Mouse (Mus musculus) lung, embryonic 14.5 days (tissue): ENCODE measurements at regions not wholly inside any gene's neighbourhood (a gene's known extent, or its start where the extent isn't known, plus 50 kb on each side); places are given as distances from the start of the nearest gene placed in this dataset.
A peak's percentile ranks its signal among the peaks of the same experiment; 100 is the strongest.

ENCODE experiments used
- ATAC-seq: fragments of 200-750 bp; cut with Nextera tagmentation; 2 replicates; pipeline ENCODE4 v1.8.0; 2017; ENCODE audit warnings: mild to moderate bottlenecking, moderate TSS enrichment, moderate library complexity; ENCODE audit not compliant: insufficient read depth
- DNase-seq: peaks from one replicate; pipeline ENCODE4 v3.0.0-alpha.2; 2015
- H3K27ac ChIP-seq: fragments of 300-500 bp; sonication (generic); 2 replicates; pipeline ENCODE4 v1.5.1; 2014; ENCODE audit warnings: low read depth, mild to moderate bottlenecking, moderate library complexity
- H3K27me3 ChIP-seq: fragments of 300-500 bp; sonication (generic); 2 replicates; pipeline ENCODE4 v1.6.1; 2014; ENCODE audit warnings: low read length, control low read depth; ENCODE audit not compliant: insufficient read depth
- H3K36me3 ChIP-seq: fragments of 300-500 bp; sonication (generic); 2 replicates; pipeline ENCODE4 v1.6.1; 2014; ENCODE audit warnings: control low read depth; ENCODE audit not compliant: insufficient read depth
- H3K4me1 ChIP-seq: fragments of 300-500 bp; sonication (generic); 2 replicates; pipeline ENCODE4 v1.6.1; 2014; ENCODE audit warnings: antibody characterized with exemption, control low read depth; ENCODE audit not compliant: insufficient read depth
- H3K4me2 ChIP-seq: fragments of 300-500 bp; sonication (generic); 2 replicates; pipeline ENCODE4 v1.6.1; 2014; ENCODE audit warnings: mild to moderate bottlenecking
- H3K4me3 ChIP-seq: fragments of 300-500 bp; sonication (generic); 2 replicates; pipeline ENCODE4 v1.5.1; 2014; ENCODE audit warnings: low read depth, low read length
- H3K9ac ChIP-seq: fragments of 300-500 bp; sonication (generic); 2 replicates; pipeline ENCODE4 v1.6.1; 2014
- H3K9me3 ChIP-seq: fragments of 300-500 bp; sonication (generic); 2 replicates; pipeline ENCODE4 v1.6.1; 2016; ENCODE audit warnings: low read depth, low read length, control low read depth
- CTCF ChIP-seq: IDR thresholded peaks from 2 replicates; pipeline ENCODE4 v1.5.1; 2016; ENCODE audit warnings: antibody characterized with exemption, low read depth
- WGBS: fragments of 180-500 bp; shearing (Covaris S2); extraction: QIAGEN DNeasy Blood & Tissue Kit; methylation state at CpG from one replicate; pipeline ENCODE4 v1.1.7; 2014; 5-methylcytosine and 5-hydroxymethylcytosine counted together

GRCm38 (mm10) chr13:111144721-111145120 lies 110.1 kb upstream of the Actbl2 start:
- H3K4me2 ChIP-seq, result no peak overlapping the region
- DNase-seq (no peak), ATAC-seq (no peak)
- no peaks in the 10 kb centered on the region for H3K27me3 ChIP-seq
- no peak overlapping the region for H3K27ac ChIP-seq
- H3K4me3 ChIP-seq, result no peak overlapping the region
- no peaks in the 10 kb centered on the region for H3K36me3 ChIP-seq
- no peaks in the 10 kb centered on the region for H3K4me1 ChIP-seq
- H3K9me3 ChIP-seq, result no peaks in the 10 kb centered on the region
- no peak for TF ChIP-seq CTCF
- 73% methylated on average over 3 of the region's 3 CpGs for WGBS
- H3K9ac ChIP-seq, result no peak overlapping the region

DNA sequence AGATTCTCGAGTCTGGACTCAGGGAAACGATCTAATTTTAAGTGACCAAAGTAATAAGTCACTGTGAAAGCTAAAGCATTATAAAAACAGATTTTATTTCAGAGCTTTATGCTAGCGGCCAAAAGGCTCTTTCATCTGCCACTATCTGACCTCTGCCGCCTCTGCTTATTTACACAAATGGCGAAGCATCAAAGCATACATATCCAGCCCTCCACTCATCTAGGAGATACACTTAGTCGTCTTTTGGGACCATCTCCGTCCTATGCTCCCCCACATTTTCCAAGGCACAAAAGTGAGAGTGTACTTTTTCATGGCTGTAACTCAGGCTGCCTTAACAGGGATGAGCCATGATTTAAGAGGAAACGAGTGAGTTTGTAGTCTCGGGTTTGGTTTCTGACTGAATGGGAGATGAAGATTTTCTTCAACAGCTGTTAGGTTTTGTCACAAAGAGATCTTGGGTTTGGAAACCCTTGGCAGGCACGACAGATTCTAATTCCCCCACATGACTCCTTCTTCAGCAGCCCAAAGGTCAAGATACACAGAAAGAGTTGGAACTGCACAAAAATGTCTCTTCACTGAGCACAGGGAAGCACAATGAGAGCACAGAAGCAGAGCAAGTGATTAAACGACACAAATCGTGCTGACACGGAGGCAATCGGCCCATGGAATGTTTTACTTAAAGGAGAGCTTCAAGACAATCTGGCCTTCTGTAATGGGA lies 96.7 kb upstream of the Actbl2 start:
- no peaks in the 10 kb centered on the region for H3K9me3 ChIP-seq
- H3K27me3 ChIP-seq, result no peaks in the 10 kb centered on the region
- 26% methylated on average over 14 of the region's 14 CpGs for WGBS
- no peak overlapping the region for H3K9ac ChIP-seq
- H3K4me2 ChIP-seq, result no peak overlapping the region
- H3K4me1 ChIP-seq, result 0 out of 2 replicates have a peak, but pooled peaks cover 3% of the 10 kb centered on the region
- no peaks in the 10 kb centered on the region for H3K36me3 ChIP-seq
- no peak overlapping the region for H3K4me3 ChIP-seq
- TF ChIP-seq CTCF, result no peak
- DNase-seq (peak; percentile 72), ATAC-seq (peak; percentile 69)
- H3K27ac ChIP-seq, result peak overlapping the region; percentile 70

DNA sequence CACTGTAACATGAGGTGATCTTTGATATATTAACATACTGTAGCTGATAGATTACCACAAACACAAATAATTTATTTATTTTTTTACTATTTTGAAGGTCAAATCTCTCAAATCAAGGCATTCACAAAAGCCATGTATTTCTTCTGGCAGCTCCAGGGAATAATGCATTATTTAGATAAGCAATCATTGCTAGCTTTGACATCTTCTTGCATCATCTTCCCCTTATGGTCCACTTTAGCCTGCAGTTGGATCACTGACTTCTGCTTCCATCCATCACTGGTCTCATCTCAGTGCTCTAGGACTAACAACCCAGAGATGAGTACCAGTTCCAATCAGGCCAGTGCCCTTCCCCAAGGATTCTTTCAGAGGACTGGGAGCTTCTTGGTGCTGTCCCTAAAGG lies 95.3 kb upstream of the Actbl2 start:
- no peaks in the 10 kb centered on the region for H3K36me3 ChIP-seq
- DNase-seq (no peak), ATAC-seq (no peak)
- no peak for TF ChIP-seq CTCF
- H3K4me2 ChIP-seq, result no peak overlapping the region
- H3K27ac ChIP-seq, result no peak overlapping the region
- H3K27me3 ChIP-seq, result no peaks in the 10 kb centered on the region
- H3K9ac ChIP-seq, result no peak overlapping the region
- H3K4me3 ChIP-seq, result no peak overlapping the region
- H3K4me1 ChIP-seq, result 0 out of 2 replicates have a peak, but pooled peaks cover 3% of the 10 kb centered on the region
- H3K9me3 ChIP-seq, result no peaks in the 10 kb centered on the region

GRCm38 (mm10) chr13:111165538-111165937 lies 89.3 kb upstream of the Actbl2 start:
- H3K4me3 ChIP-seq, result no peak overlapping the region
- TF ChIP-seq CTCF, result no peak
- H3K4me1 ChIP-seq, result no peaks in the 10 kb centered on the region
- DNase-seq (no peak), ATAC-seq (no peak)
- 62% methylated on average over 2 of the region's 2 CpGs for WGBS
- H3K27me3 ChIP-seq, result no peaks in the 10 kb centered on the region
- H3K36me3 ChIP-seq, result no peaks in the 10 kb centered on the region
- no peak overlapping the region for H3K4me2 ChIP-seq
- H3K9ac ChIP-seq, result no peak overlapping the region
- no peaks in the 10 kb centered on the region for H3K9me3 ChIP-seq
- H3K27ac ChIP-seq, result no peak overlapping the region

GRCm38 (mm10) chr13:111170269-111171165 lies 84.3 kb upstream of the Actbl2 start:
- no peaks in the 10 kb centered on the region for H3K9me3 ChIP-seq
- no peak overlapping the region for H3K4me2 ChIP-seq
- no peak overlapping the region for H3K9ac ChIP-seq
- DNase-seq, result peak; percentile 79
- peak overlapping the region; percentile 59 for H3K27ac ChIP-seq
- H3K36me3 ChIP-seq, result no peaks in the 10 kb centered on the region
- ATAC-seq, result peak; percentile 83
- H3K27me3 ChIP-seq, result no peaks in the 10 kb centered on the region
- 0 out of 2 replicates have a peak, but pooled peaks cover 2% of the 10 kb centered on the region for H3K4me1 ChIP-seq
- 58% methylated on average over 5 of the region's 5 CpGs for WGBS
- H3K4me3 ChIP-seq, result no peak overlapping the region
- TF ChIP-seq CTCF, result no peak

- Histone ChIP-seq H3K9ac (no peak overlapping the region), H3K36me3 (no peaks in the 10 kb centered on the region), H3K27me3 (no peaks in the 10 kb centered on the region), H3K27ac (no peak overlapping the region), H3K4me1 (no peaks in the 10 kb centered on the region), H3K4me3 (no peak overlapping the region), H3K4me2 (no peak overlapping the region), H3K9me3 (no peaks in the 10 kb centered on the region)
- 75% methylated on average over 6 of the region's 6 CpGs for WGBS
- no peak for ATAC-seq
- DNase-seq, result no peak
- no peak for TF ChIP-seq CTCF
Measured at GRCm38 (mm10) chr13:111179186-111179585, 75.6 kb upstream of the Actbl2 start.

- ATAC-seq, result no peak
- WGBS, result 73% methylated on average over 2 of the region's 2 CpGs
- Histone ChIP-seq H3K27me3 (no peaks in the 10 kb centered on the region), H3K9me3 (no peaks in the 10 kb centered on the region), H3K9ac (no peak overlapping the region), H3K36me3 (no peaks in the 10 kb centered on the region), H3K4me2 (no peak overlapping the region), H3K27ac (no peak overlapping the region), H3K4me1 (no peaks in the 10 kb centered on the region), H3K4me3 (no peak overlapping the region)
- no peak for DNase-seq
- TF ChIP-seq CTCF, result no peak
Measured at GRCm38 (mm10) chr13:111183293-111183692, 71.5 kb upstream of the Actbl2 start.
